In the genomic region with DNA sequence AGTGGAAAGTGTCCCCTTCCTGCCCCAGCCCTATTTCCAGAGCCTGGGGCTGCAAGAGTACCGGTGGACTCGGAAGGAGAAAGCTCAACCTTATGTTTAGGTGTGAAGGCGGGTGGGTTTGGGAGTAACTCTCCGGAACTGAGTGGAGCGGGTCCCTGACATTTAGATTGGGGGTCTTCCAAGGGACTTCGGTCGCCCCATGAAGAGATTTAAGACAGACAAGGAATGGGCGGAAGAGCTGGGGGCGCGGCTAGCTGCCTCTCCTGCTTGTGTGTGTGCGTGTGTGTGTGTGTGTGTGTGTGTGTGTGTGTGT, we compare ENCODE assay signal across 8 mouse cellular contexts.
DNase-seq lines count a peak whose midpoint lies in the region; ATAC-seq lines count a peak whose summit lies in the region.

No protein-coding gene starts in this region.

- no peaks in the 10 kb centered on the region for H3K36me3 ChIP-seq in kidney, embryonic 16.5 days (ENCODE audit: insufficient read depth, low read length)
- no peaks in the 10 kb centered on the region for H3K36me3 ChIP-seq in embryonic facial prominence, embryonic 14.5 days (ENCODE audit: control insufficient read depth, insufficient read depth, low read length)
- no peaks in the 10 kb centered on the region for H3K36me3 ChIP-seq in intestine, embryonic 15.5 days
- H3K36me3 ChIP-seq in neural tube, embryonic 11.5 days (ENCODE audit: control insufficient read depth, insufficient read depth, low read length), result no peaks in the 10 kb centered on the region

- H3K27me3 ChIP-seq in kidney, embryonic 16.5 days (ENCODE audit: insufficient read depth, low read length), result peaks cover 10% of the 10 kb centered on the region
- H3K27me3 ChIP-seq in embryonic facial prominence, embryonic 14.5 days (replicated peaks; ENCODE audit: control insufficient read depth, insufficient read depth, low read length), result peaks cover 15% of the 10 kb centered on the region
- H3K27me3 ChIP-seq in intestine, embryonic 15.5 days (replicated peaks), result peaks cover 3% of the 10 kb centered on the region; the same call in 1 of the 2 replicates
- H3K27me3 ChIP-seq in neural tube, embryonic 11.5 days (ENCODE audit: control insufficient read depth, insufficient read depth, low read length), result peaks cover 28% of the 10 kb centered on the region

- peak overlapping the region; percentile 97 for H3K4me2 ChIP-seq in kidney, embryonic 16.5 days (replicated peaks; ENCODE audit: low read depth, low read length)
- H3K4me2 ChIP-seq in embryonic facial prominence, embryonic 14.5 days (ENCODE audit: low read depth, low read length), result peak overlapping the region; percentile 97
- peak overlapping the region; percentile 98 for H3K4me2 ChIP-seq in intestine, embryonic 15.5 days (replicated peaks)
- H3K4me2 ChIP-seq in neural tube, embryonic 11.5 days (ENCODE audit: low read depth), result peak overlapping the region; percentile 99

- H3K9me3 ChIP-seq in kidney, embryonic 16.5 days (ENCODE audit: low read length), result no peaks in the 10 kb centered on the region
- no peaks in the 10 kb centered on the region for H3K9me3 ChIP-seq in embryonic facial prominence, embryonic 14.5 days (ENCODE audit: control insufficient read depth, low read length)
- H3K9me3 ChIP-seq in intestine, embryonic 15.5 days, result no peaks in the 10 kb centered on the region
- H3K9me3 ChIP-seq in neural tube, embryonic 11.5 days (ENCODE audit: control insufficient read depth, low read length), result no peaks in the 10 kb centered on the region

- peak; percentile 16; the same call in 1 of the 2 replicates for ATAC-seq in kidney, embryonic 16.5 days (ENCODE audit: low FRiP score, low TSS enrichment)
- ATAC-seq in embryonic facial prominence, embryonic 14.5 days (ENCODE audit: low read depth), result no peak
- ATAC-seq in intestine, embryonic 15.5 days, result peak; percentile 27; the same call in 1 of the 2 replicates
- ATAC-seq in neural tube, embryonic 11.5 days (ENCODE audit: insufficient read depth, low FRiP score, low TSS enrichment), result no peak

- peak overlapping the region; percentile 80; the same call in 1 of the 2 replicates for H3K9ac ChIP-seq in kidney, embryonic 16.5 days (replicated peaks; ENCODE audit: low read length)
- H3K9ac ChIP-seq in embryonic facial prominence, embryonic 14.5 days (ENCODE audit: low read depth, low read length), result peak overlapping the region; percentile 83
- H3K9ac ChIP-seq in intestine, embryonic 15.5 days, result peak overlapping the region; percentile 78; the same call in 1 of the 2 replicates
- 0 out of 2 replicates have a peak overlapping the region, but pooled peaks have one; percentile 2 for H3K9ac ChIP-seq in neural tube, embryonic 11.5 days (ENCODE audit: low read length)

- DNase-seq in kidney, postnatal 14 days, result no peak
- no peak for DNase-seq in embryonic facial prominence, embryonic 14.5 days (ENCODE audit: low spot score)
- no peak for DNase-seq in neural tube, embryonic 11.5 days (ENCODE audit: low spot score)
- DNase-seq in embryo, embryonic 10.5 days (ENCODE audit: low spot score), result no peak
- no peak for DNase-seq in thymus, postnatal 36 days
- DNase-seq in kidney, adult 18-20 months, result no peak

- peak overlapping the region; percentile 84 for H3K4me3 ChIP-seq in kidney, embryonic 16.5 days (ENCODE audit: low read length)
- H3K4me3 ChIP-seq in embryonic facial prominence, embryonic 14.5 days (ENCODE audit: low read depth, low read length), result peak overlapping the region; percentile 77
- H3K4me3 ChIP-seq in intestine, embryonic 15.5 days (replicated peaks), result peak overlapping the region; percentile 78
- peak overlapping the region; percentile 73 for H3K4me3 ChIP-seq in neural tube, embryonic 11.5 days (ENCODE audit: low read depth, low read length)

- no peak overlapping the region for H3K27ac ChIP-seq in kidney, embryonic 16.5 days (ENCODE audit: low read length)
- no peak overlapping the region for H3K27ac ChIP-seq in embryonic facial prominence, embryonic 14.5 days (replicated peaks; ENCODE audit: low read depth, low read length)
- no peak overlapping the region for H3K27ac ChIP-seq in intestine, embryonic 15.5 days
- H3K27ac ChIP-seq in neural tube, embryonic 11.5 days (ENCODE audit: low read depth, low read length), result no peak overlapping the region

- peaks cover 12% of the 10 kb centered on the region for H3K4me1 ChIP-seq in kidney, embryonic 16.5 days (ENCODE audit: insufficient read depth, low read length)
- H3K4me1 ChIP-seq in embryonic facial prominence, embryonic 14.5 days (ENCODE audit: control insufficient read depth, insufficient read depth, low read length), result peaks cover 19% of the 10 kb centered on the region
- H3K4me1 ChIP-seq in intestine, embryonic 15.5 days (replicated peaks), result peaks cover 14% of the 10 kb centered on the region
- H3K4me1 ChIP-seq in neural tube, embryonic 11.5 days (ENCODE audit: control insufficient read depth, insufficient read depth, low read length), result no peaks in the 10 kb centered on the region

- WGBS in kidney, embryonic 16.5 days, result 1% methylated on average over 10 of the region's 11 CpGs
- 2% methylated on average over 11 of the region's 11 CpGs for WGBS in embryonic facial prominence, embryonic 14.5 days
- WGBS in intestine, embryonic 15.5 days, result 2% methylated on average over 11 of the region's 11 CpGs
- 0% methylated on average over 11 of the region's 11 CpGs for WGBS in neural tube, embryonic 11.5 days

Comparison
In these comparisons a context has a peak if more than half of its experiments do, and no peak if none do; other contexts are left out.
1. ATAC-seq: peak in kidney, embryonic 16.5 days (single experiment) and intestine, embryonic 15.5 days (single experiment); none in embryonic facial prominence, embryonic 14.5 days (single experiment) and neural tube, embryonic 11.5 days (single experiment).
2. H3K9ac ChIP-seq: peak in every context shown above with its lines; median percentile 83 in embryonic facial prominence, embryonic 14.5 days; 80 in kidney, embryonic 16.5 days; 78 in intestine, embryonic 15.5 days; 2 in neural tube, embryonic 11.5 days.
3. Peak in every context shown above with its lines, with median percentiles within 50 percentile points of each other: H3K4me2 ChIP-seq and H3K4me3 ChIP-seq.